Mouse (Mus musculus): ENCODE data around the gene Usp8. TPM values are rescaled to one million over a fixed set of nuclear protein-coding genes. Genes with fewer than 3 reads are reported as not detected.

Usp8 gene
- total RNA-seq, 2 experiments from 2014 or later: 48.9 to 51.6 TPM

DNA sequence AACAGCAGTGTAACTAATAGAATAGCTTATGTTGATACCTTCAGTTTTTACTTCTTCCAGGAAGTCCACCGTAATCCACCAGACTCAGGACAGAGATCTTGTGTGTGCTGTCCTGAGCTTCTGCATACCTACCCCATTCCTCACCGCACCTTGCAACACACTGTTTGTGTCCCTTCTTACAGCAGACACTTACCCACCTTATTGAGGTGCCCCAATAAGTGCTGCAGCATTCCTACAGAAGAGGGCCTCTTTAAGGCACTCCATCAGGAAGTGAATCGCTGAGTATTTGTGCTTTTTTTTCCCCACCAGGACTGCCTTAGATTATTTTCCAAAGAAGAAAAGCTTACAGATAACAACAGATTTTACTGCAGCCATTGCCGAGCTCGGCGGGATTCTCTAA, 48.5 kb downstream of the Usp8 start:
- intact Hi-C loops (cut with DNase I): loop anchor here (10.0 kb wide), 1 partner anchor 159 kb away; no protein-coding TSS in a partner anchor
- Histone ChIP-seq H3K27ac (no peak overlapping the region), H3K4me3 (no peak overlapping the region)
- TF ChIP-seq CTCF (IDR thresholded peaks at IDR 0.05): no peak
- DNase-seq (ENCODE audit: extremely low spot score in 1 of 2, low spot score in 2 of 2): no peak

DNA sequence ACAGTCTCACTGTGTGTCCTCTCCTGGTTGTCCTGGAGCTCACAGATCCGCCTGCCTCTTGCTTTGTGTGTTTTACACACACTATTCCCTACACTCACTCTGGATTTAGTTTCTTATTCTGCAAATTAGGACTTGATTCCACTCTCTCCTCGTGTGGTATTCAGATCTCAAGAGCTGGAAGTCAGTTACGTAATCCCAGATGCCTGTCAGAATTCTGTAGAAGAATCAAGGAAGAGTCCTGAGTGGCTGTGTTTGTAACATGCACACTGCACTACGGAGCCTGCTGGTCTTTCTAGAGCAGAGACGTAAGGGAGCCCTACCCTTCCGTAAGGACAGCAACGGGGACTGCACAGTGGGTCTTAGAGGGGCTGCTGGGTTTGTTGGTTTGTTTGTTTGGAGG, 52.2 kb downstream of the Usp8 start:
- intact Hi-C loops (cut with DNase I): loop anchor here (10.0 kb wide), 1 partner anchor 155 kb away; no protein-coding TSS in a partner anchor
- Histone ChIP-seq H3K27ac (no peak overlapping the region), H3K4me3 (no peak overlapping the region)
- no peak for DNase-seq (ENCODE audit: extremely low spot score in 1 of 2, low spot score in 2 of 2)
- TF ChIP-seq CTCF (IDR thresholded peaks at IDR 0.05): no peak

DNA sequence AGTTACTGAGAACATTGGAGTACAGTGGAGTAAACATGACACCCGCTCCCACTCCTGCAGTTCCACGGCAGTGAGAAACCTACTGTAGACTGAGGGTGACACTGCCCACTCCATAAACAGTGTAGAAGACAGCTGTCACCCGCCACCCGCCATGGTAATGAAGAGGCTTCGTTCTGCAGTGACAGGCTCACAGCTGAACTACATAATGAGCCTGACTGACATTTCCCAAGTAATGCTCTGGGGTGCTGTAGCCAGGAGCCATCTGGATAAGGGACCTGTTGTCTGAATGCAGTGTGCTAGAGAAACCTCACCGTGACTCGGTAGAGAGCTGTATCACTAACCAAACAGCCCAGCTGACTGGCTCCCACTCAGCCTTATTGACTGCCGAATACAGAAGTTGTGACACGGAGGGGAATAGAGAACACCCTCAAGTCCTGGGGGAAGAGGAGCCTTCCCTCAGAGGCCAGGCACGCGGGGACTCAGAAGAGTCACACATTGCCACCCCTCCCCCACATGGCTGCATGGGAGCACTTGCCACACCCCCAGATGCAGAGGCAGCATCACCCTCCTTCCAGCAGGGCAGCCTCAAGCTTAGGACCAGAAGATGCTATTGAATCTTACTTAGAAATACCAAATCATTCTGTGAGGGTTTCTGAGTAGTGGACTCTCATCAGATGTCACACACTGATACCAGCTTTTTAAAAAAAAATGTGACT, 58.9 kb downstream of the Usp8 start:
- intact Hi-C loops (cut with DNase I): no loop called here
- Histone ChIP-seq H3K4me3 (no peak overlapping the region), H3K27ac (no peak overlapping the region)
- TF ChIP-seq CTCF (IDR thresholded peaks at IDR 0.05): no peak
- DNase-seq (ENCODE audit: extremely low spot score in 1 of 2, low spot score in 2 of 2): peak in 1 of 2 experiments; percentile 16

DNA sequence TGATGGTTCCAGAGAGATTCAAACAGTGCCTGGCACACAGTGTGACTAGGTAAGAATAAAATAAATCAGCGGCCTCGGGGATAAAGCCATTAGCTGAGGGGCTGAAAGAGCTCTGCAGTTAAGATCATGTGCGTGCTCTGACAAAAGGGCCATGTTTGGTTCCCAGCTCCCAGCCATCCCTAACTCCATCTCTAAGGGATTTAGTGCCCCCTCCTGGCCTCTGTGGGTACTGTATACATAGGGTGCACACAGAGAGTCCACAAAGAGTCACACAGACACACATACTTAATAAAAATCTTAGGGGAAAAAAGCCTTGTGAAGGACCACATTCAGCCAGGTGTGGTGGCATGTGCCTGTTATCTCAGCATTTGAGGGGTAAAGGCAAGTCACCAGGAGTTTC, 60.5 kb downstream of the Usp8 start:
- no peak overlapping the region for H3K27ac ChIP-seq
- intact Hi-C loops (cut with DNase I): no loop called here
- H3K4me3 ChIP-seq: no peak overlapping the region
- TF ChIP-seq CTCF (IDR thresholded peaks at IDR 0.05): peak; percentile 6; the same call in 1 of the 2 replicates
- DNase-seq (ENCODE audit: extremely low spot score in 1 of 2, low spot score in 2 of 2): no peak

GRCm38 (mm10) chr2:126768194-126768593, 61.1 kb downstream of the Usp8 start:
- Histone ChIP-seq H3K4me3 (no peak overlapping the region), H3K27ac (no peak overlapping the region)
- intact Hi-C loops (cut with DNase I): no loop called here
- DNase-seq (ENCODE audit: extremely low spot score in 1 of 2, low spot score in 2 of 2): no peak
- peak; percentile 10 for TF ChIP-seq CTCF (IDR thresholded peaks at IDR 0.05)

- no peak overlapping the region for H3K27ac ChIP-seq
- no peak overlapping the region for H3K4me3 ChIP-seq
- intact Hi-C loops (cut with DNase I): loop anchor here (10.0 kb wide), 1 partner anchor 175 kb away; no protein-coding TSS in a partner anchor
- no peak for DNase-seq (ENCODE audit: extremely low spot score in 1 of 2, low spot score in 2 of 2)
- TF ChIP-seq CTCF (IDR thresholded peaks at IDR 0.05): no peak
Measured at GRCm38 (mm10) chr2:126769431-126770181, 62.5 kb downstream of the Usp8 start.

DNA sequence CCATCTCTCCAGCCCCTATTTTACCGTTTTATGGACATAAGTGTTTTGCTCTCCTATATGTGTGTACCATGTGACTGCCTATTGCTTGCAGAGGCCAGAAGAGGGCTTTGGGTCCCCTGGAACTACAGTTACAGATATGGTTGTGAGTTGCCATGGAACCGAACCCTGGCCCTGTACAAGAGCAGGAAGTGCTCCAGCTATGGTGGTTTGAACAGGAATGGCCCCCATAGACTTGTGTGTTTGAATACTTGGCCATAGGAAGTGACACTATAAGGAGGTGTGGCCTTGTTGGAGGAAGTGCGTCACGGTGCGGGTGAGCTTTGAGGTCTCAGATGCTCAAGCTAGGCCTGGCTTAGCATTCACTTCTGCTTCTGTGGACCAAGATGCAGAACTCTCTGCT, 65.1 kb downstream of the Usp8 start:
- intact Hi-C loops (cut with DNase I): loop anchor here (10.0 kb wide), 1 partner anchor 177 kb away; no protein-coding TSS in a partner anchor
- H3K27ac ChIP-seq: no peak overlapping the region
- no peak for DNase-seq (ENCODE audit: extremely low spot score in 1 of 2, low spot score in 2 of 2)
- no peak for TF ChIP-seq CTCF (IDR thresholded peaks at IDR 0.05)
- no peak overlapping the region for H3K4me3 ChIP-seq

GRCm38 (mm10) chr2:126775951-126776350, 68.8 kb downstream of the Usp8 start:
- intact Hi-C loops (cut with DNase I): loop anchor here (10.0 kb wide), 1 partner anchor 181 kb away; no protein-coding TSS in a partner anchor
- DNase-seq (ENCODE audit: extremely low spot score in 1 of 2, low spot score in 2 of 2): no peak
- H3K27ac ChIP-seq: no peak overlapping the region
- TF ChIP-seq CTCF (IDR thresholded peaks at IDR 0.05): no peak
- no peak overlapping the region for H3K4me3 ChIP-seq

- intact Hi-C loops (cut with DNase I): loop anchor here (10.0 kb wide), 1 partner anchor 182 kb away; no protein-coding TSS in a partner anchor
- no peak for TF ChIP-seq CTCF (IDR thresholded peaks at IDR 0.05)
- no peak for DNase-seq (ENCODE audit: extremely low spot score in 1 of 2, low spot score in 2 of 2)
- Histone ChIP-seq H3K4me3 (no peak overlapping the region), H3K27ac (no peak overlapping the region)
Measured at GRCm38 (mm10) chr2:126776416-126776815, 69.3 kb downstream of the Usp8 start.

GRCm38 (mm10) chr2:126778806-126779205, 71.7 kb downstream of the Usp8 start:
- intact Hi-C loops (cut with DNase I): loop anchor here (10.0 kb wide), 1 partner anchor 184 kb away; no protein-coding TSS in a partner anchor
- no peak overlapping the region for H3K27ac ChIP-seq
- TF ChIP-seq CTCF (IDR thresholded peaks at IDR 0.05): no peak
- no peak for DNase-seq (ENCODE audit: extremely low spot score in 1 of 2, low spot score in 2 of 2)
- H3K4me3 ChIP-seq: no peak overlapping the region

- no peak overlapping the region for H3K27ac ChIP-seq
- intact Hi-C loops (cut with DNase I): no loop called here
- TF ChIP-seq CTCF (IDR thresholded peaks at IDR 0.05): no peak
Measured at GRCm38 (mm10) chr2:126780286-126780685, 73.2 kb downstream of the Usp8 start.

GRCm38 (mm10) chr2:126781478-126781877, 74.3 kb downstream of the Usp8 start:
- no peak for TF ChIP-seq CTCF (IDR thresholded peaks at IDR 0.05)
- H3K4me3 ChIP-seq: no peak overlapping the region
- intact Hi-C loops (cut with DNase I): no loop called here
- no peak for DNase-seq (ENCODE audit: extremely low spot score in 1 of 2, low spot score in 2 of 2)
- no peak overlapping the region for H3K27ac ChIP-seq

More at GRCm38 (mm10) chr2:126780286-126780685, 73.2 kb downstream of the Usp8 start:
- no peak for DNase-seq (ENCODE audit: extremely low spot score in 1 of 2, low spot score in 2 of 2)
- no peak overlapping the region for H3K4me3 ChIP-seq

Measured in left cerebral cortex, adult 2 months (tissue).